Mouse (Mus musculus) liver, embryonic 11.5 days (tissue): Measurements from ENCODE around the gene Bspry. TPM values are rescaled to one million over a fixed set of nuclear protein-coding genes. Genes with fewer than 3 reads are reported as not detected.

Experiments
- ATAC-seq: fragments of 200-750 bp; cut with Nextera tagmentation; replicated peaks from 2 replicates; pipeline ENCODE4 v1.8.0; 2017; ENCODE audit warnings: moderate number of reproducible peaks, mild to moderate bottlenecking, moderate TSS enrichment, moderate library complexity; ENCODE audit not compliant: low FRiP score
- DNase-seq: peaks from one replicate; pipeline ENCODE4 v3.0.0-alpha.2; 2017; ENCODE audit warnings: low spot score
- H3K27ac ChIP-seq: fragments of 300-500 bp; sonication (generic); 2 replicates; pipeline ENCODE4 v1.5.1; 2014; ENCODE audit warnings: mild to moderate bottlenecking, low read depth, low read length, control low read depth
- H3K27me3 ChIP-seq: fragments of 300-500 bp; sonication (generic); replicated peaks from 2 replicates; pipeline ENCODE4 v1.6.1; 2014; ENCODE audit warnings: low read length, mixed read lengths; ENCODE audit not compliant: control insufficient read depth, insufficient read depth
- H3K36me3 ChIP-seq: fragments of 300-500 bp; sonication (generic); 2 replicates; pipeline ENCODE4 v1.6.1; 2014; ENCODE audit warnings: mild to moderate bottlenecking, low read length, moderate library complexity, mixed read lengths; ENCODE audit not compliant: control insufficient read depth, insufficient read depth
- H3K4me1 ChIP-seq: fragments of 300-500 bp; sonication (generic); replicated peaks from 2 replicates; pipeline ENCODE4 v1.6.1; 2014; ENCODE audit warnings: low read length, mixed read lengths; ENCODE audit not compliant: control insufficient read depth, insufficient read depth
- H3K4me2 ChIP-seq: fragments of 300-500 bp; sonication (generic); 2 replicates; pipeline ENCODE4 v1.6.1; 2014; ENCODE audit warnings: mild to moderate bottlenecking, control low read depth, moderate library complexity
- H3K4me3 ChIP-seq: fragments of 300-500 bp; sonication (generic); 2 replicates; pipeline ENCODE4 v1.5.1; 2014; ENCODE audit warnings: low read depth, low read length, control low read depth
- H3K9ac ChIP-seq: fragments of 300-500 bp; sonication (generic); 2 replicates; pipeline ENCODE4 v1.6.1; 2014; ENCODE audit warnings: low read depth, low read length, control low read depth
- H3K9me3 ChIP-seq: fragments of 300-500 bp; sonication (generic); 2 replicates; pipeline ENCODE4 v1.6.1; 2016; ENCODE audit warnings: low read length, inconsistent platforms, mixed read lengths; ENCODE audit not compliant: control insufficient read depth
- WGBS: fragments of 180-500 bp; shearing (Covaris S2); extraction: QIAGEN DNeasy Blood & Tissue Kit; methylation state at CpG from one replicate; pipeline ENCODE4 v1.1.7; 2014; 5-methylcytosine and 5-hydroxymethylcytosine counted together
- polyA plus RNA-seq: library from polyadenylated mRNA; unstranded; fragments of >200 nt; fragmentation: Nextera tagmentation; extraction: Ambion mirVana; gene quantifications from 2 replicates; pipeline ENCODE4 v1.2.1, GENCODE M21; 2014

Bspry gene
- polyA plus RNA-seq, 1 experiment from 2014 or later: 0.48 TPM

DNA sequence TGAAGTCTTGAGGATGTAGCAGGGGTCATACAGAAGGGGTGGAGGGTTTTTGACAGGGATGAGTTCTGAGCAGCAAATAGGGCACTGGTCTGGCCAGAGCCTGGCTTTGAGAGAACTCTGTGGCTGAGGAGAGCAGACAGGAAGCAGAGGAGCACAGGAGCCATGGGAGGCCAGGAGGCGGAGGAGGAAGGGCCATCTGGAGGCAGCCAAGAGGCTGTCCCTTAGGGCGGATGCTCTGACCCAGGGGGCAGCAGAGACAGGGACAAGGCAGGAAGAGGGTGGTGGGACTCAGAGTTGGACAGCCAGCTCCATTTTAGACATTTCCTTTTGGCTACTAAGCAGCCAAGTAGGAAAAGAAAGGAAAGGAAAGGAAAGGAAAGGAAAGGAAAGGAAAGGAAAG, 36.2 kb downstream of the Bspry start:
- Histone ChIP-seq H3K36me3 (peaks cover 34% of the 10 kb centered on the region), H3K4me1 (peaks cover 40% of the 10 kb centered on the region), H3K27me3 (no peaks in the 10 kb centered on the region), H3K4me2 (peak overlapping the region; percentile 77), H3K4me3 (peak overlapping the region; percentile 85), H3K9ac (peak overlapping the region; percentile 93), H3K9me3 (no peaks in the 10 kb centered on the region), H3K27ac (peak overlapping the region; percentile 93)
- DNase-seq (no peak), ATAC-seq (peak; percentile 19; the same call in 1 of the 2 replicates)
- WGBS: 14% methylated on average over 2 of the region's 2 CpGs

GRCm38 (mm10) chr4:62516579-62516978, 36.7 kb downstream of the Bspry start:
- ATAC-seq: peak; percentile 92
- Histone ChIP-seq H3K4me1 (peaks cover 36% of the 10 kb centered on the region), H3K9ac (peak overlapping the region; percentile 93), H3K36me3 (peaks cover 29% of the 10 kb centered on the region), H3K4me2 (peak overlapping the region; percentile 77), H3K27me3 (no peaks in the 10 kb centered on the region), H3K9me3 (no peaks in the 10 kb centered on the region), H3K4me3 (peak overlapping the region; percentile 85), H3K27ac (peak overlapping the region; percentile 93)
- DNase-seq: peak; percentile 73
- WGBS: 28% methylated on average over 1 of the region's 1 CpGs

- peak overlapping the region; percentile 77 for H3K4me2 ChIP-seq
- peaks cover 33% of the 10 kb centered on the region for H3K4me1 ChIP-seq
- no peaks in the 10 kb centered on the region for H3K27me3 ChIP-seq
- peak overlapping the region; percentile 93 for H3K27ac ChIP-seq
- H3K9ac ChIP-seq: peak overlapping the region; percentile 93
- peak overlapping the region; percentile 85 for H3K4me3 ChIP-seq
- peaks cover 25% of the 10 kb centered on the region for H3K36me3 ChIP-seq
- 56% methylated on average over 8 of the region's 8 CpGs for WGBS
- DNase-seq (no peak), ATAC-seq (no peak)
- no peaks in the 10 kb centered on the region for H3K9me3 ChIP-seq
These were observed 37.2 kb downstream of the Bspry start for GRCm38 (mm10) chr4:62517046-62517445.

DNA sequence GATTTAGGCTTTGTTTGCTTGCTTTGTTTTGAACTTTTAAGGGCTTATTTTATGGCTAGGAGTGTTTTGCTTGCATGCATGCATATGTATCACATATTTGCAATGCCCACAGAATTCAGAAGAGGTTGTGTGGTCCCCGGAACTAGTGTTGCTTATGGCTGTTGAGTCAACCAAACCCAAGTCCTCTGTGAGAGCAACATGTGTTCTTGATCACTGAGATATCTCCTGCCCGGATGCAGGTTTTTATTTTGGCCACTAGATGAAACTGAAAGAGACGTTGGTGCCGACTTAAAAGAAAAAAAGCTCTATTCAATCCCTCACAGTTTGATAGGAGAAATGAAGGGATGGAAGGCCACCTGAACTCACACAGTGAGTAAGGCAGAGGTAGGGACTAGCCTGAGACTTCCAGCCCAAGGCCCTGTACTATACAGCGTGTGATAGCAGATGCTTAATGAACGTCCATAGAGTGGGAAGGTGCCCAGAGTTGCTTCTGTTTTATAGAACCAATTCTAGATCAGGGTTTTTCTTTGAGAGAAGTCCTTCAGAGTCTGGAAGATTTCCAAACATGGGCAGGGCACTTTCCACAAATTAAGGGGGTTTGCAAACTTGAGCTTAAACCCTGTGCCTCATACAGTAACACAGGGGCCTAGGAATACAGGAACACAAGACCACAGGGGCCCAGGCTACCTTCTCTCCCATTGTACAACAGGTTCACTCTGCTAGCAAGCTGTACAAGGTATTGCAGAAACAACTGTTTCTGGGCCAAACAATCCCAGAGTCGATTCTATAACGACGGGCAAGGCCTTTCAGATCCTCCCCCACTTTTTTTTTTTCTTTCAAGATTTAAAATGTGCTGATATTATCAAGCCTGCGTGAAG, 37.9 kb downstream of the Bspry start:
- DNase-seq: no peak
- peak overlapping the region; percentile 93 for H3K9ac ChIP-seq
- no peaks in the 10 kb centered on the region for H3K27me3 ChIP-seq
- H3K36me3 ChIP-seq: peaks cover 23% of the 10 kb centered on the region
- ATAC-seq: no peak
- peak overlapping the region; percentile 77 for H3K4me2 ChIP-seq
- no peaks in the 10 kb centered on the region for H3K9me3 ChIP-seq
- peak overlapping the region; percentile 85 for H3K4me3 ChIP-seq
- H3K27ac ChIP-seq: peak overlapping the region; percentile 93
- WGBS: 61% methylated on average over 10 of the region's 10 CpGs
- H3K4me1 ChIP-seq: peaks cover 29% of the 10 kb centered on the region

DNA sequence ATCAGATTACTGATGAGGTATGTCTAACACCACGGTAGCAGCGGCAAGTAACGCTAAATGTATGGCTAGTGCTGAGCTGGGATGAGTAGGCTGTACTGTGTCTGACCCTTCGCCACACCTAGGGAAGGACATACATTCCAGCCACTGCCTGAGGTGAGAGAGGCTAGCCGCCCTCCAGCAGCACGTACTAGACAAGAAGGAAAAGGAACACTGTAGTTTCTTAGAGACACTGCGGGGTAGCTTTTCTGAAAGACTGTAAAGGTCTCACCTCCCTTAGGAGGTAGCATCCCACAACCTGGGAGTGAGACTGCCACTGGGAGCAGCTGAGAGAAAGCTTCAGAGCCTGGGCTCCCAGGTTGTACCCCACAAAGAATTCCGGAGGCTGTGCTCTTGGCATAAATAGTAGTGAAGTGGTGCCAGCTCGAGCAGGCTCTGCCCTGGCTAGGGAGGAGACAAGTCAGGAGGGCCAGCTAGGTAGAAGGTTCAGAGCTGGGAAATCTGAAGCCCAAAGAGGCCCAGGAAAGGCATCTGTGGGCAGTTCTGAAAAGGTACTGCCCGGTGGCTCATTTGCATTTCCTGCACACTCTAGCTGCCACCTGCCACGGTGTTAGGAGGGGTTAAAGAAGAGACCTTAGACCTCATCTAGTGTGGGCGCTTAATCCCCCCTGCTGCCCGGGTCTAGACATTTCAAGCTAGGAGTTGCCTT, 38.7 kb downstream of the Bspry start:
- 44% methylated on average over 13 of the region's 13 CpGs for WGBS
- no peaks in the 10 kb centered on the region for H3K9me3 ChIP-seq
- H3K4me2 ChIP-seq: peak overlapping the region; percentile 77
- ATAC-seq (no peak), DNase-seq (no peak)
- H3K27me3 ChIP-seq: no peaks in the 10 kb centered on the region
- H3K4me1 ChIP-seq: peaks cover 26% of the 10 kb centered on the region
- H3K4me3 ChIP-seq: peak overlapping the region; percentile 85
- H3K36me3 ChIP-seq: peaks cover 19% of the 10 kb centered on the region
- H3K27ac ChIP-seq: peak overlapping the region; percentile 93
- peak overlapping the region; percentile 93 for H3K9ac ChIP-seq

GRCm38 (mm10) chr4:62519122-62519848, 39.4 kb downstream of the Bspry start:
- peak overlapping the region; percentile 85 for H3K4me3 ChIP-seq
- DNase-seq (no peak), ATAC-seq (peak; percentile 29)
- peak overlapping the region; percentile 93 for H3K27ac ChIP-seq
- peak overlapping the region; percentile 77 for H3K4me2 ChIP-seq
- peaks cover 32% of the 10 kb centered on the region for H3K4me1 ChIP-seq
- peak overlapping the region; percentile 93 for H3K9ac ChIP-seq
- peaks cover 14% of the 10 kb centered on the region for H3K36me3 ChIP-seq
- H3K9me3 ChIP-seq: no peaks in the 10 kb centered on the region
- 3% methylated on average over 26 of the region's 26 CpGs for WGBS
- H3K27me3 ChIP-seq: no peaks in the 10 kb centered on the region

DNA sequence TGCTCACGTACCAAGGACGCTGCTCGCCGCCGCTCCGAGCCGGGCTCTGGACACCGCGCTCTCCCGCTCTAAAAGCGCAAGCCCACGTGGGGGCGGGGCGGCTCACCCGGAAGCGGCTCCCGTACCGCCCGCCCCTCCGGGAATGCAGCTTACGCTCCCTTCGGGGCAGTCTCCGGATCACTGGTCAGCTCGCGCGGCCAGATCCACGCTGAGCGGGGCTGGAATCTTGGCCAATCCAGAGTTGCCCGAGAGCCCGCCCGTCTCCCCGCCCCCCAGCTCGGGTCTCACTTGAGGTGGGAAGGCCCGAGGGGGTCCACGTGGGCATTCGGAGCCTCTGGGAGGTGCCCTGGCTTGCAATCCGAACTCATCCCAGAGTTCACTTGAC, 40.0 kb downstream of the Bspry start, which contains the start of gene Alad:
Gene Alad, minus strand, starts transcription at position 70 of the 385 bp plus-strand sequence.
- Histone ChIP-seq H3K4me2 (peak within 1 kb of the TSS; percentile 77), H3K4me3 (peak within 1 kb of the TSS; percentile 85), H3K9ac (peak within 1 kb of the TSS; percentile 93), H3K9me3 (no peaks in the 10 kb centered on the region), H3K36me3 (peaks cover 14% of the 10 kb centered on the region), H3K27me3 (no peaks in the 10 kb centered on the region), H3K4me1 (peaks cover 32% of the 10 kb centered on the region), H3K27ac (peak within 1 kb of the TSS; percentile 93)
- peak; percentile 64 for ATAC-seq
- DNase-seq: peak; percentile 86
- under 1% methylated on average over 37 of the region's 37 CpGs for WGBS

GRCm38 (mm10) chr4:62520892-62521400, 41.1 kb downstream of the Bspry start:
- peak overlapping the region; percentile 77 for H3K4me2 ChIP-seq
- no peak overlapping the region for H3K9ac ChIP-seq
- H3K36me3 ChIP-seq: peaks cover 11% of the 10 kb centered on the region
- WGBS: 79% methylated on average over 2 of the region's 2 CpGs
- ATAC-seq (no peak), DNase-seq (no peak)
- no peaks in the 10 kb centered on the region for H3K9me3 ChIP-seq
- H3K4me3 ChIP-seq: no peak overlapping the region
- H3K27me3 ChIP-seq: no peaks in the 10 kb centered on the region
- peaks cover 32% of the 10 kb centered on the region for H3K4me1 ChIP-seq
- H3K27ac ChIP-seq: peak overlapping the region; percentile 93; the same call in 1 of the 2 replicates
